In the genomic region with DNA sequence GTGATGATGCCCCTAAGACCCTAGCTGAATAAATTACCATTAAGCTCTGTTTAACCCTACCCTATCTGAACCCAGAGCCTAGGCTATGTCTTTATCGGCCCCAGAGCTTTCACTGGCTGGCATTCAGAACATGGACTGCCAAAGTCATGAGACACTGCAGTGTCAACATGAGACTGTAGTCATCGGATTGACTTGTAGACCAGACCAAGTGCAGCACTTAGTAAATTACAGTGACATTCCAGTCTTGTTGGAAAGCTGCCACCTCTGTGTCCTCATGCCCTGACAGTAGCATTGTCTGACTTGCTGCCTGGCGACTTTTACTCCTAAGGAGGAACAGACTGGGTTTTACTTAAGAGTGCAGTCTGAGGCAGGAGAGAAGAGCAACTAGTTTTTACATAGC, we compare ENCODE assay signal across 9 mouse cellular contexts.
A peak's percentile ranks its signal among the peaks of the same experiment; 100 is the strongest.
DNase-seq lines count a peak whose midpoint lies in the region; ATAC-seq lines count a peak whose summit lies in the region.
"Had no signal": no experiment of that assay in that cellular context is flagged by ENCODE, and none has a peak within 500 bp of the region (broad histone marks: within the 10 kb centered on the region; RNA-seq: fewer than 3 reads in every experiment).

No protein-coding gene starts in this region.

- DNase-seq in 3T3-L1 (ENCODE audit: low read depth, low spot score) (peak; percentile 17), adipocyte (ENCODE audit: low spot score) (peak; percentile 85)
- peak; percentile 60 to 71 for DNase-seq in heart, adult 9 months (ENCODE audit: low spot score in 2 of 2)
- DNase-seq in kidney, postnatal 10 days = peak; percentile 61
- no peak for DNase-seq in layer of hippocampus, postnatal 10 days (ENCODE audit: low spot score in 2 of 2)
- DNase-seq: cerebellum, postnatal 14 days; thymus, postnatal 14 days had no signal

- ATAC-seq in erythroblast, adult 5-6 weeks (replicated peaks; ENCODE audit: low FRiP score, poor library complexity, severe bottlenecking) = no peak
- ATAC-seq in megakaryocyte progenitor cell, adult 5-6 weeks (replicated peaks; ENCODE audit: poor library complexity) = no peak

Comparison
In these comparisons a context has a peak if more than half of its experiments do, and no peak if none do; other contexts are left out.
1. DNase-seq: peak in 3T3-L1 (single experiment), adipocyte (single experiment), heart, adult 9 months (2 of 2) and kidney, postnatal 10 days (single experiment); none in layer of hippocampus, postnatal 10 days (0 of 2).